Mouse (Mus musculus) neural tube, embryonic 10.5 days (tissue): ENCODE data around the gene Cyp8b1.

Experiments
- DNase-seq: peaks from one replicate; pipeline ENCODE4 v3.0.0-alpha.2; 2017; ENCODE audit warnings: low spot score; ENCODE audit errors: extremely low spot score

Gene Cyp8b1

DNA sequence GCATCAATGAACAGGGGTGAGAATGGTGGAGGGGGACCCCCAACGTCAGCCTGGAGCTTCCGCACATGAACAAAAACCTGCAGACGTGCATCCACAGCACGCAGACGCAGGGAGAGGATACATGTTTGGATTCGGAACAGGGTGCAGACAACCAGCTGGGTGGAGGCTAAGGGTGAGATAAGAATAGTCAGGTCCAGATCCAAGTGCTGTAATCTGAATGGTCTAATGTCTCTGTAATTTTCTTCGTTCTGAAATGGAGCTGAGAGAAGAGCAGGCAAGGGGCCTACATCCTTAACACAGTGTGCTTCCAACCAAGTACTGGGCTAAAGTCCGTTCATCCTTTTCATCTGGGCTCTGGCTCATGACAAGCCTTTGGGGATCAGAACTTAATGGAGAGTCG lies 24.8 kb downstream of the Cyp8b1 start:
- no peak for DNase-seq

DNA sequence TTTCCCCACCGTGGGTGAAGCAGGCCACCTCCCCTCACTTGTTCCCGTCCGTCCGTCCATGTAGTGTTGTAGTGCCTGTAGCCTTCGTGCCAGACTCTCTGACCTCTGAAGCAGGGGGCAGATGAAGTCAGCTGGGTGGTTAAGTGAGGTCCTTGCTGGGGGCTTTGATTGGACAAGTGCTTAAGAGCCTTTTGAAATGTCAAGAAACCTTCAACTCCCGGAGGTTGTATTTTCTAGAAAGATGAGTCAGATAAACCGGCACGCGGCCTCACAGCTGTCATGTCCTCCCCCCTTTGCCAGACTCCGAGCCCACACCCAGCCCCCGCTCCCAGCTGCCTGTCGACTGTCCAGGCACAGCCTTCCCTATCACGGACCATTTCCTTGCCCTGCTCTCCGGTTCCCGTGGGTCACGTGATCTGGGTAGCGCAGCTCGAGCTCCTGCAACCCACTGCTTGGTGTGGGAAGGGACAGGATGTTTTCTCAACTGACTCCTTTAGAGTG lies 25.6 kb downstream of the Cyp8b1 start:
- peak; percentile 55 for DNase-seq

DNA sequence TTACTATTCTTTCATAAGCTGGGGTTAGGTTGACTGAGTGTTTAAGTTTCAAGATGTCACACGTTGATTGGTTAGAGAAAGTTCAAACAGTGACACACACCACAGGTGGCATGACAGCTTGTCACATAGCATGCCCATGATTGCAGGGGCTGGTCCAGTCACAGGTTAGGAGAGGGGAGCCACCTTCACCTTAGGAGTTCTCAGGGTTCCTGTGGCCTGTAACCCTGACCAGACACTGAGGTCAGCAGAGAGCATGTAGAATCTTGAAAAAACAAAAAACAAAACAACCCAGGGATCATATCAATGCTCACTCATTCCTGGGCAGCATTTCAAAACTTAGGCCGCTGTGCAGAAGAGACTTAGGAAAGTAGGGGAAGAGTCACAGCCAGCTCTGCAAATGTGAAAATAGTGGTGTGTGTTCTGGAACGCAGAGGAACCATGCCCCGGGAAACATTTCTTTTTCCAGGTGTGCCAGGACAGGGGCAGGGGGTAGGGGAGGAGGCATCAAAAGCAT lies 26.1 kb downstream of the Cyp8b1 start:
- no peak for DNase-seq

DNA sequence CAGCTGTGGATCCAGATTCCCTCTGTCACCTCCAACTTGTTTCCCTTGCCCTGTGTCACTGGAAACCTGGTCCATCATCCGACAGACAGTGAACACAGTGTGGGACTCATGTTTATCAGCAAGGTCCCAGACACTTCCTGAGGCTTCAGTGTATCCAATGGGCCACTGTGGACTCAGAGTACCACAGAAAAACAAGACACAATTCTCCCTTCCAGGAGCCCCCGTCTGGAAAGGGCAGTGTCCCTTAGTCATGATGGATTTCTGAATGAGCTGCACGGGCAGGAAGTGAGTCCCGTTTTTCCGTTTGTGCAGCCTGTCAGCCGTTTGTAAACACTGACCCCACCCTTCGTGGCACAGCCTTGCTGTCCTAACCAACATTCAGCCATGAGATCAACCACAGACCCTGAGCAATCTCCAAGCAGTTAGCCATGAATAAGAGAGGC lies 34.1 kb downstream of the Cyp8b1 start:
- DNase-seq, result no peak

DNA sequence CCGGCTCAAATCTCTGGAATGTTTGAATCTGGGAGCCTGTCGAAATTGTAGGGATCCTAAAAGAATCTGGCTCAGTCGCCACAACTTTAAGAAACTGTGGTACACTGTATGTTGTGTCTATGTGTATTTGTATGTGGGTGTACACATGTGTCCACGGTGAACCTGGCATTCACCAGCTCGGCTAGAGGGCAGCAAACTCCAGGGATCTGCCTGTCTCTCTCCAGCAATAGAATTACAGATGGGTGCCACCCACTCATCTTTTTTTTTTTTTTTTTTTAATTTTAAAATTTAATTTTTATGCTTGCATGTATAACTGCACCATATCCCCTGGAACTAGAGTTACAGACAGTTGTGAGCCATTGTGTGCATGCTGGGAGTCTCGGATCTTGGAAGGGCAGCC lies 34.8 kb downstream of the Cyp8b1 start:
- no peak for DNase-seq

DNA sequence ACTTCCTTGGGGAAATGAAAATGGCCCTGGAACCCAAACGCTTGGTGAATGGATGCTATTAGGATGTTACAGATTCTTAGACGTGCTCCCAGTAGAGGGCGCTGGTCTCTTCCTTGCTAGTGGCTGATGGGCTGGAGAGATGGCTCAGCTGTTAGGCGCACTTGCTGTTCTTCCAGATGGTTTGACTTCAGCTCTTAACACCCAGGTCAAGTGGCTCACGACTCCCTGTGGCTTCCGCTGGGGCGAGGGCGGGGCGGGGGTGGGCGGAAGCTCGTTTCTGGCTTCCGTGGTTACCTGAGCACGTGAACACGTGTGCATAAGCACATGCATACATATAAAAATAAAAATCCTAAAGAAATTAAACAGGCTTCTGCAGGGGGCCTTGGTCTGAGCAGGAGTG lies 35.3 kb downstream of the Cyp8b1 start:
- peak; percentile 68 for DNase-seq

DNA sequence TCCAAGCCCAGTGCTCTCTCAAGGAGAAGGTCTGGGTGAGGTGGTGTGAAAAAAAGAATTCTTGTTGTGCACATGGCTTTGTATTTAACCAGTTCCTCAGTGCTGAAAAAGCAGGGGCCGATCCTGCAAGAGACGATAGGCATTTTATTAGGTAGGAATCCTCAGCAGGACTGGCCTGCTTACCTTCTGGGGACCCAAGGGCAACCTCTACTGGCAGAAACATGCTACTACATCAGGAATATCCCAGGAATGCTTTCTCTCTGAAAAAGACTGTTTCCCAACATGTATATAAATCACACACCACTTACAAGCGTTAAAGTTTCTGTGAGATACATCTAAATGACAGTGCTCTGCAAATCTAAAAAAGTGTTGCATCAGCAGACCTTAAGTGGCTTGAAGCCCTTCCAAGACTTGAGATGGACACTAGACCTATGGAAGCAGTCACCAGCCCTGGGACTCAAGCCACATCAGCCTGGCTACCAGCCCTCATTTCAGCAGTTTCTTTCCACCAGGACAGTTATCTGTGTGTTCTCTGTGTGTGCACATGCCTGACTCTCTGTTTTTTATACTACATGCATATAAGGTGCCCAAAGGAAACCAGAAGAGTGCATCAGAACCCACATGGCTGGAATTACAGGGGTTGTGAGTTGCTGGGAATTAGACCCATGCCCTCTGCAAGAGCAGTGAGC lies 38.9 kb downstream of the Cyp8b1 start:
- peak; percentile 31 for DNase-seq

DNA sequence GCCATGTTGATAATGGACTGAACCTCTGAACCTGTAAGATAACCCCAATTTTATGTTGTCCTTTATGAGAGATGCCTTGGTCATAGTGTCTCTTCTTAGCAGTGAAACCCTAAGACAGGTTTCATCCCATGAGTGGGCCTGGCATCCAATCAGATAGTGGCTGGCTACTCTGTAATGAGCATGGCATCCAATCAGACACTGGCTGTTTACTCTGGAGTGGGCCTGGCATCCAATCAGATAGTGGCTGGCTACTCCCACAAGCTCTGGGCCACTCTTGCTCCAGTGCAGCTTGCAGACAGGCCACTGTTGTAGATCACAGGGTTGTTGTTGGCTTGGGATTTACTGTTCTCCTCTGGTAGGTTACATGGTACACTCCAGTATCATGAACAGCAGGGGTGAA lies 42.5 kb downstream of the Cyp8b1 start:
- no peak for DNase-seq

DNA sequence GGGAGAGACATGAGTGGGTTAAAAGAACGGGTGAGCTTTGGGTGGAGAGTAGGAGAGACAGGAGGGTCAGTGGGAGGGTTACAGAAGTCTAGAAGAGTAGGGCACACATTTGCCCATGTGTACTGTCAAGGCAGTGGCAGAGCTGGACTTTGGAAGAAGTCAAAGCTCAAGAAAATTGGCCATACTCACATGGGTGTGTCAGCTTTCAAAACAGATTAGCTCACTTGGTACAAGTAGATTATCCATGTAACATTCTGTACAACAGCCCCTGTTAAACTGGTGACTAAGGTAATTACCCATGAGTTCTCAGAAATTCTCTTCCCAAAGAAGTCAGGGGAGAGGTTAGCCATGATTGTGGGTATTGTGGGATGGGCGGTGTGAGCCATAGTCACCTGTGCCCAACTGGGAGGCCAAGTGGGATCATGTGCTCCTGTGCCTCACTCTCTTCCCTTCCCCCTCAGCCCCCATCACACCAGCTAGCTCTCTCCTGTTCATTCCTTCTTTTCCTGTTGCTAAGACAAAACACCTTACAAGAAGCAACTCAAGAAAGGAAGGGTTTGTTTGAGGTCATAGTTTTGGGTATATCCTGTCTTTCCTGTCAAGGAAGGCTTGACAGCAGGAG lies 43.9 kb downstream of the Cyp8b1 start:
- DNase-seq, result no peak

DNA sequence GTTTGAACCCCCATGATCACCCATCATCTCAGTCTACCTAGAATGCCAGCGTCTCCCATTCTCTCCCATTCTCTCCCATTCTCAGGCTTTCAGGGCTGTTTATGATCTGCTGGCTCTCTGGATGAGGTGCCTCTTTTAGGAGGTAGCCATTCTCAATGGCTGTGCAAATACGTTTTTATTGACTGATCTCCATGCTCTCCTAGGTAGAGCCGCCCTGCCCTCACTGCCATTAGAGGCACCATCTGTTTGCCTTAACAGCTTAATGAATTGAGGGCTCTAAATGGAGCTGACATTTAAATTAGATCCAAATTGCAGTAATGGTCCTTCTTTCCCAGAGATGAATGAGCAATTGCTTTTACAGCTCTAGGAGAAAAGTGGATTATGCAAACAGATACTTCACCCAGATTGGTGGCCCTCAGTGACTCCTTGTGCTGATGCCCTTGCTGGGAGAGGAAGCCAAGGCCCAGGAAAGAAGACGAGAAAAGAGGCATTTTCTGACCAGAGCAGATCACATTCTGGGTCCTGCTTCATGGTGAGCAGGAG lies 46.1 kb downstream of the Cyp8b1 start:
- DNase-seq, result no peak

DNA sequence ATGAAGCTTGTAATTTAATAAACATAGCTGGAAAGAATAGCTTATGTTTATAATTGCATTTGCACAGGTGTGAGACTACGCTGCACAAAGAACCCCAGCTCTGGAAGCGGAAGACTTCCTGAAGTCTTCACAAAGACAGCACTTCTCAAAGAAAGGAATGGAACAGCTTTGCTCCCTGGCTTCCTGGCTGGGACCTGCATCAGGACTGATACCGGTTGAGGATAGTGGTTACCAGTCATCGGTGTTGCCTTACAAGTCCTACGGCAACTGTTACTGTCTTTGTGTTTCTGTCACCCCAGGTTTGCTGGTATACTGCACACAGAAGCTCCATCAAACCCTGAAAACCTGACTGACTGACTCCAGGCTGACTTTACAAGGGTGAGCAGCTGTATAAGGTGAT lies 46.7 kb downstream of the Cyp8b1 start:
- no peak for DNase-seq

DNA sequence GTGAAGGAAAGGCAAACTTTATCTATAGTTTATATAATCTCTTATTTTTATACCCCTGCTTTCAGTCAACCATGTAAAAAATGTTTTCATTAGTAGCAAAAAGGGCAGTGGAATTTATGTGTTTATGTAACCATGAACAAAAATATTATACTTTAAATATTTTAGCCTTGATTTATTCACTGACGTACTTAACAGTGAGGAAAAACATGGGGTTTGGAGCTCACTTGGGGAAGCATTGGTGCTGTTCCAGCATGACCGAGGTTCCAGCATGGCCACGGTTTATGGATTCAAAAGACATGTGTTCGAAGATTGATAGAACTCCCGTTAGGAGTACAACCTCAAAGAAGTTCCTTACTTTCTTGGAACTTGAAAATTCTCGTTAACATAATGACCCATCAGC lies 47.9 kb downstream of the Cyp8b1 start:
- DNase-seq, result no peak

DNA sequence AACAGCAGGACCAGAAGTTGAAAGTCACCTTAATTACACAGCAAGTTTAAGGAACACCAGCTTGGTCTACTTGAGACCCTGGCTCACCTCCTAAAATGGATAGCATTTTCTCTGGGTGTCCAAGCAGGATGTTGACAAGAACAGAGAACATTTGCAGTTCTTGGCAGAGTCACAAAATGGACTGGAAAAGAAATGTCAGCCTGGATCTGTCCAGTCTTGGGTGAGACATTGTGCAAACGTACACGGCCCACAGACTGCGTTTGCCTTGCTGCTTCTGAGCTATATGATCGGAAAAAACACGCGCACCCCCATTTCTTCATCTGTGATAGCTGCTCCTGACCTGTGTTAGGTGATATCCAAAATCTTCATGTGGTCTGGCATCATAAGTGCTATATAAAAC lies 48.5 kb downstream of the Cyp8b1 start:
- no peak for DNase-seq

DNA sequence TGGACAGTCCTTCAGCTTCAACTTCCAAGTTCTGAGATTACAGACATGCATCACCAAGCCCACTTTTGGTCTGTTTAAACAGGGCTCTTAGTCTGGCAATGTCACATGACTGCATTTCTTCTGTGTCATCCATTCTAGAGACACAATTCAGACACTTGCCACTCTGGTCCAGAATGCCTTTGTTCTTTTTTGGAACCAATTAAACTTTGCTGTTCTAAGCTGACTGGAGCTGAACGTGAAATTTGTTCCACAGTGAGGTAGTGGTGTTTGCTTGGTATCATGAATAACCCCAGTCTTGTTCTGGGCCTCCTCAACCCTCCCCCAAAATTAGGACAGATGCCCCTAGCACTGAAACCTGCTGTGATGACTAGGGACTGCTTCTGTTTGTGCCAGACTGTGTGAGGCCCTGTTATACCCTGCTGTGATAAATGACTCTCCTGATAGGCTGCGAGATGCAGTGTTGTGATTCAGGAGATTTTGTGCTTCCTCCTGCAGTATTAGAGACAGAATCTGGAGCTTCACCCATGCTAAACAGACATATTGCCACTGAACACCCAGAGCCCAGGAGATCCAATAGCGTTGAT lies 50.6 kb downstream of the Cyp8b1 start:
- no peak for DNase-seq

DNA sequence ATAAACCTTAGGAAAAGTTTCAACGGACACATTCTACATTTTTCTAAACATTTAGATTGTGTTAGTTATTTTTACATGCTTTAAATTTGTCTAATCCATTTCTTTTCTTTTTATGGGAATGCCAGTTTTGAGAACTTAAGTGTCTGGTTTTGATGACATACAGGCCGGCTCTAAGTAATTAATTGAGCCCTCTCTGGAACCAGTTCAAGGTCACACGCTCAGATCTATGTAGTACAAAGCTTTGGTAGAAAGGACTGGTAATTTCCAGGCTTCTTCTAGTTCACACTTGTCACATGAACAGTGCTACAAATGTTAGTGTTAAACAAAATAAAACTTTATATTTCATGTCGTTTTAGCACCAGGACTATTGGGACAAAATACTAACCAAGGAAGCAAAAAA lies 51.3 kb downstream of the Cyp8b1 start:
- no peak for DNase-seq
